Mouse (Mus musculus) hindbrain, postnatal 0 days (tissue): ENCODE measurements around the gene Uchl4. TPM values are rescaled to one million over a fixed set of nuclear protein-coding genes. Genes with fewer than 3 reads are reported as not detected.
"Not testable (repeated sequence)": the region's sequence is repeated elsewhere in the genome, so short reads cannot be mapped to it uniquely, and the experiment has no call there.

Experiments used
- ATAC-seq: fragments of 200-750 bp; cut with Nextera tagmentation; 2 replicates; pipeline ENCODE4 v1.8.0; 2017; ENCODE audit warnings: mild to moderate bottlenecking, moderate TSS enrichment, moderate library complexity
- DNase-seq: peaks from one replicate; pipeline ENCODE4 v3.0.0-alpha.2; 2015; ENCODE audit warnings: low spot score
- H3K27ac ChIP-seq: fragments of 300-500 bp; sonication (generic); 2 replicates; pipeline ENCODE4 v1.5.1; 2014; ENCODE audit warnings: mild to moderate bottlenecking
- H3K27me3 ChIP-seq: fragments of 300-500 bp; sonication (generic); 2 replicates; pipeline ENCODE4 v1.6.1; 2014; ENCODE audit warnings: low read length, mixed read lengths; ENCODE audit not compliant: insufficient read depth
- H3K36me3 ChIP-seq: fragments of 300-500 bp; sonication (generic); 2 replicates; pipeline ENCODE4 v1.6.1; 2014; ENCODE audit warnings: low read length, mixed read lengths; ENCODE audit not compliant: insufficient read depth
- H3K4me1 ChIP-seq: fragments of 300-500 bp; sonication (generic); 2 replicates; pipeline ENCODE4 v1.6.1; 2014; ENCODE audit warnings: antibody characterized with exemption, low read length, mixed read lengths; ENCODE audit not compliant: insufficient read depth
- H3K4me2 ChIP-seq: fragments of 300-500 bp; sonication (generic); 2 replicates; pipeline ENCODE4 v1.6.1; 2014; ENCODE audit warnings: low read depth, mild to moderate bottlenecking, low read length, moderate library complexity, mixed read lengths
- H3K4me3 ChIP-seq: fragments of 300-500 bp; sonication (generic); 2 replicates; pipeline ENCODE4 v1.5.1; 2014; ENCODE audit warnings: low read length
- H3K9ac ChIP-seq: fragments of 300-500 bp; sonication (generic); replicated peaks from 2 replicates; pipeline ENCODE4 v1.6.1; 2014; ENCODE audit warnings: mild to moderate bottlenecking, low read length, moderate library complexity, mixed read lengths
- H3K9me3 ChIP-seq: fragments of 300-500 bp; sonication (generic); 2 replicates; pipeline ENCODE4 v1.6.1; 2016; ENCODE audit warnings: low read length, mixed read lengths
- CTCF ChIP-seq: IDR thresholded peaks from 2 replicates; pipeline ENCODE4 v1.5.1; 2016; ENCODE audit warnings: antibody characterized with exemption, control low read depth, low read depth
- WGBS: fragments of 180-500 bp; shearing (Covaris S2); extraction: QIAGEN DNeasy Blood & Tissue Kit; methylation state at CpG from one replicate; pipeline ENCODE4 v1.1.7; 2014; 5-methylcytosine and 5-hydroxymethylcytosine counted together
- polyA plus RNA-seq: library from polyadenylated mRNA; unstranded; fragments of >200 nt; fragmentation: Nextera tagmentation; extraction: Ambion mirVana; gene quantifications from 2 replicates; pipeline ENCODE4 v1.2.1, GENCODE M21; 2015
- total RNA-seq: library from RNA; depleted of rRNA; stranded (reverse); fragments of >200 nt; gene quantifications from 2 replicates; pipeline ENCODE4 v1.2.3, GENCODE M21; 2014

Uchl4 gene
- total and polyA plus RNA-seq, 2 experiments from 2014 or later = 2.3 TPM; not detected in 1

GRCm38 (mm10) chr9:64255422-64255821, 20.4 kb downstream of the Uchl4 start:
- H3K9ac ChIP-seq = no peak overlapping the region
- H3K27ac ChIP-seq = no peak overlapping the region
- 78% methylated on average over 3 of the region's 3 CpGs for WGBS
- no peak overlapping the region for H3K4me2 ChIP-seq
- DNase-seq (no peak), ATAC-seq (no peak)
- no peaks in the 10 kb centered on the region for H3K27me3 ChIP-seq
- H3K4me1 ChIP-seq = 0 out of 2 replicates have a peak, but pooled peaks cover 9% of the 10 kb centered on the region
- H3K9me3 ChIP-seq = no peaks in the 10 kb centered on the region
- H3K4me3 ChIP-seq = no peak overlapping the region
- H3K36me3 ChIP-seq = no peaks in the 10 kb centered on the region
- no peak for TF ChIP-seq CTCF

DNA sequence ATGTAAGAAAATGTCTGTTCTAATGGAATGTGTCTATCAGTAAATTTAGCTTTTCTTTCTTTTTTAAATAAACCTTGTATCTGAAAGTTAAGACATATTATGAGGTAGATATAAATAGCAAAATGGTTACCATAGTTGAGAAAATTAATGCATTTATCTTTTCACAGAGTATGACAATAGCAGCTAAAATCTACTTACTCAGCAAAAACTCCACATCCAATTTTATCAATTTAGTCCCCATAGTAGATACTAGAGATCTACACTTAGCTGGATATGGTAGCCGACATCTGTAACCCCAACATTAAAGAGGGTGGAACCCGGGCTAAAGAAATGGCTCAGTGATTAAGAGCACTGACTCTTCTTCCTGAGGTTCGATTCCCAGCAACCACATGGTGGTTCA, 21.2 kb downstream of the Uchl4 start:
- Histone ChIP-seq H3K4me1 (0 out of 2 replicates have a peak, but pooled peaks cover 9% of the 10 kb centered on the region), H3K9ac (no peak overlapping the region), H3K27me3 (no peaks in the 10 kb centered on the region), H3K36me3 (no peaks in the 10 kb centered on the region), H3K4me2 (no peak overlapping the region), H3K4me3 (no peak overlapping the region), H3K27ac (no peak overlapping the region), H3K9me3 (no peaks in the 10 kb centered on the region)
- 89% methylated on average over 3 of the region's 3 CpGs for WGBS
- TF ChIP-seq CTCF = no peak
- DNase-seq = no peak
- no peak for ATAC-seq

DNA sequence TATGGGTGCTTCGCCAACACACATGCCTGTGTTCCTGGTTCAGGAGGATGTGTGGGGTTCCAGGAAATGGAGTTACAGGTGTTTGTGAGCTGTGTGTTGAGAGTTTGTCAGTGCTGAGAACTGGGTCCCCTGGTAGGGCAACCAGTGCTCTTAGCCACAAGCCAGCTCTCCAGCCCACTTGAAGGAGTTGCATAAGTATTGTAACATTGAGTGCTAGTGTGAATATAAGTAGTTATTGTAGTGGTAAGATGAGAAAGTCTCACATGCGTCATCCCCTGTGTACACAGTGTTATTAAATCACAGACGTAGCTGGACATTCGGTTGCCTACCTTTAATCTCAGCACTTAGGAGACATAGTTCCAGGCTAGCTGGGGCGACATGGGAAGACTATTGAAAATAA, 24.9 kb downstream of the Uchl4 start:
- Histone ChIP-seq H3K4me3 (no peak overlapping the region), H3K9me3 (no peaks in the 10 kb centered on the region), H3K4me1 (no peaks in the 10 kb centered on the region), H3K9ac (no peak overlapping the region), H3K27ac (no peak overlapping the region), H3K4me2 (no peak overlapping the region), H3K27me3 (no peaks in the 10 kb centered on the region), H3K36me3 (no peaks in the 10 kb centered on the region)
- TF ChIP-seq CTCF = no peak
- DNase-seq (no peak), ATAC-seq (no peak)
- WGBS = 90% methylated on average over 5 of the region's 5 CpGs

DNA sequence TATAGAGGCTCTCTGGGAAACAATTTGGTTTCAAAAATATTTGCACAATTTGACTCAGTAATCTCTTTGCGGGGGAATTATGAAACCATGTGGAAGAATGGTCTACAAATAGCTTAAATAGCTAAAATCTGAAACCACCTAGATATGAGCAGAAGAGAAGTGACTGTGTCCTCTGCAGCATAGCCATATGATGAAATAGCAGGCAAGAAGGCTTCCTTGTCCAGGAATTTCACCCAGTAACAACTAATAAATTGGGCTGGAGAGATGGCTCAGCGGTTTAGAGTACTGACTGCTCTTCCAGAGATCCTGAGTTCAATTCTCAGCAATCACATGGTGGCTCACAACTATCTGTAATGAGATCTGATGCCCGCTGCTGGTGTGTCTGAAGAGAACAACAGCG, 26.0 kb downstream of the Uchl4 start:
- Histone ChIP-seq H3K9ac (no peak overlapping the region), H3K4me2 (no peak overlapping the region), H3K9me3 (no peaks in the 10 kb centered on the region), H3K27me3 (no peaks in the 10 kb centered on the region), H3K27ac (no peak overlapping the region), H3K36me3 (no peaks in the 10 kb centered on the region), H3K4me3 (no peak overlapping the region), H3K4me1 (no peaks in the 10 kb centered on the region)
- TF ChIP-seq CTCF = no peak
- DNase-seq (no peak), ATAC-seq (no peak)
- 84% methylated on average over 4 of the region's 4 CpGs for WGBS

- no peak for TF ChIP-seq CTCF
Observed at GRCm38 (mm10) chr9:64264813-64265212, 29.8 kb downstream of the Uchl4 start.

DNA sequence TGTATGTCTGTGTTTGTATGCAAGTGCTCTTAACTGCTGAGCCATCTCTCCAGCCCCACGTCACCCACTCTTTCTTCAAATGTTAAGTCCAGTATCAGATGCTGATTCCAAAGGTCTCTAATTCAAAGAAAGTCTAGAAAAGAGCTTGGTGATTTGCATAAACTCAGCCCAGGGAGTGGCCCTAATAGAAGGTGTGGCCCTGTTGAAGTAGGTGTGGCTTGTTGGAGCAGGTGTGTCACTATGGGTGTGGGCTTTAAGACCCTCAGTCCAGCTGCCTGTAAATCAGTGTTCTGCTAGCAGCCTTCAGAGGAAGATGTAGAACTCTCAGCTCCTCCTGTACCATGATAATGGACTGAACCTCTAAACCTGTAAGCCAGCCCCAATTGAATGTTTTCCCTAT, 32.2 kb downstream of the Uchl4 start:
- Histone ChIP-seq H3K36me3 (no peaks in the 10 kb centered on the region), H3K27me3 (no peaks in the 10 kb centered on the region), H3K9me3 (no peaks in the 10 kb centered on the region), H3K4me3 (no peak overlapping the region), H3K4me2 (no peak overlapping the region), H3K27ac (no peak overlapping the region), H3K9ac (no peak overlapping the region), H3K4me1 (no peaks in the 10 kb centered on the region)
- WGBS = 94% methylated on average over 1 of the region's 1 CpGs
- no peak for TF ChIP-seq CTCF
- DNase-seq = no peak
- no peak for ATAC-seq

More at GRCm38 (mm10) chr9:64264813-64265212, 29.8 kb downstream of the Uchl4 start:
- H3K27me3 ChIP-seq = no peaks in the 10 kb centered on the region
- H3K4me2 ChIP-seq = no peak overlapping the region
- no peak overlapping the region for H3K4me3 ChIP-seq
- no peak overlapping the region for H3K27ac ChIP-seq
- H3K9ac ChIP-seq = no peak overlapping the region
- no peak for ATAC-seq
- no peaks in the 10 kb centered on the region for H3K4me1 ChIP-seq
- no peaks in the 10 kb centered on the region for H3K9me3 ChIP-seq
- H3K36me3 ChIP-seq = no peaks in the 10 kb centered on the region
- 47% methylated on average over 1 of the region's 1 CpGs for WGBS
- DNase-seq = no peak

DNA sequence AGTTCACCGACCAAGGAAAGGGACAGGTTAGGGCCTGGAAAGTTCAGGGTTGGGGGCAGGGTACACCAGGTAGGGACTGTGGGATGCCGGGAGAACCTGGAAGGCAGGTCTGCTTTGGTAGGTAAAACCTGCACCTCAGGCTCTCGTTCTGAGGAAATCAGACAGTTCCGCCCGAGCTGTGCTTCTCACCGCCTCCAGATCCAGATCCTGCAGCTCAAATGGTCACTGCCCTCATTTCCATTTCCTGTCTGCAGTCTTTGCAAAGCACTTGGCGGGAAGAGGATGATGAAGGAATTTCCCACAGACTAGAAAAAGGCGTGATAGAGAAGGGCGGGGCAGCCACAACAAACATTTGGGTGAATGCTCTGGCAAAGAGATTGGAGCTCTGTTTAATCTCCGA, 33.2 kb downstream of the Uchl4 start:
- Histone ChIP-seq H3K4me3 (no peak overlapping the region), H3K9ac (no peak overlapping the region), H3K36me3 (no peaks in the 10 kb centered on the region), H3K27me3 (no peaks in the 10 kb centered on the region), H3K9me3 (no peaks in the 10 kb centered on the region), H3K4me2 (no peak overlapping the region), H3K27ac (no peak overlapping the region), H3K4me1 (no peaks in the 10 kb centered on the region)
- ATAC-seq = no peak
- WGBS = 89% methylated on average over 10 of the region's 10 CpGs
- no peak for DNase-seq
- no peak for TF ChIP-seq CTCF

DNA sequence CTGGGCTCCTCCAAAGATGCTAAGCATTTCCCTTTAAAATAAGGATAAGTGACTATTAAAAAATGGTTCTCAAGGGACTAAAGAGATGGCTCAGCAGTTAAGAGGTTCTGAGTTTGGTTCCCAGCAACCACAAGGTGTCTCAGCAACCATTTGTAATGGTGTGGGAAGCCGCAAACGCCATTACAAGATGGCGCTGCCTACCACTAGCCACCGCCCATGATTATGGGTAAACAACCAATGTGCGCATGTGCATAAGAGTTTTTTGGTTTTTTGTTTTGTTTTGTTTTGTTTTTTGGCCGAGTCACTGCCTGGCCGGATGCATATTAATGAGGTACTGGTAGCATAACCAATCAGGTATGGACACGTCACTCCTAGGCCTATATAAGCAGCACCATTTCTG, 33.8 kb downstream of the Uchl4 start:
- not testable (repeated sequence) for DNase-seq, H3K9ac ChIP-seq, H3K4me2 ChIP-seq, ATAC-seq, H3K27ac ChIP-seq, H3K4me1 ChIP-seq, H3K36me3 ChIP-seq, H3K4me3 ChIP-seq, H3K9me3 ChIP-seq, H3K27me3 ChIP-seq
- 93% methylated on average over 8 of the region's 8 CpGs for WGBS
